Mouse (Mus musculus): Measurements from ENCODE around the gene Parvb.

DNA sequence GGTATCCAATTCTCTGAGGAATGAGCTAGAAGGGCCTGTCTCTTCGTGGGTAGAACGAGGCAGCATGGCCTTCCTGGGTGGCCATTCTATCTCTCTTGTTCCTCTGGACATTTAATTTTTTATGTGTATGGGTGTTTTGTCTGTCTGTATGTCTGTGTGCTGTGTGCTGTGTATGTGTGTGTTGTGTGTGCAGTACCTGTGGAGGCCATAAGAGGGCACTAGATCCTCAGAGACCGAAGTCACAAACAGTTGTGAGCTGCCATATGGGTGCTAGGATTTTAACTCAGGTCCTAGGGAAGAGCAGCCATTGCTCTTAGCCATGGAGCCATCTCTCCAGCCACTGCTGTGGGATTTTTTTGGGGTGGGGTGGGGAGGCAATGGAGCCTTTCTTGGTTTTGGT is 15.5 kb downstream of the Parvb start:
- peak; percentile 75 for TF ChIP-seq CTCF (conservative IDR thresholded peaks at IDR 0.05; ENCODE audit: low read length)
- TF ChIP-seq POU5F1 (IDR thresholded peaks at IDR 0.05; ENCODE audit: borderline replicate concordance, low read length), result no peak
- no peak for TF ChIP-seq NANOG (IDR thresholded peaks at IDR 0.05; ENCODE audit: borderline replicate concordance, low read length)
